Mouse (Mus musculus) heart, embryonic 12.5 days (tissue): ENCODE results near the gene Prkce. TPM values are rescaled to one million over a fixed set of nuclear protein-coding genes. Genes with fewer than 3 reads are reported as not detected.

Experiments used
- ATAC-seq: fragments of 200-750 bp; cut with Nextera tagmentation; 2 replicates; pipeline ENCODE4 v1.8.0; 2017; ENCODE audit warnings: moderate TSS enrichment, moderate library complexity; ENCODE audit not compliant: insufficient number of reproducible peaks, low FRiP score
- H3K27ac ChIP-seq: fragments of 300-500 bp; sonication (generic); 2 replicates; pipeline ENCODE4 v1.5.1; 2016; ENCODE audit warnings: mild to moderate bottlenecking, moderate library complexity; ENCODE audit not compliant: poor library complexity, severe bottlenecking
- H3K27me3 ChIP-seq: fragments of 300-500 bp; sonication (generic); replicated peaks from 2 replicates; pipeline ENCODE4 v1.6.1; 2016; ENCODE audit warnings: mild to moderate bottlenecking, moderate library complexity
- H3K36me3 ChIP-seq: fragments of 300-500 bp; sonication (generic); 2 replicates; pipeline ENCODE4 v1.6.1; 2016; ENCODE audit warnings: mild to moderate bottlenecking, moderate library complexity
- H3K4me1 ChIP-seq: fragments of 300-500 bp; sonication (generic); replicated peaks from 2 replicates; pipeline ENCODE4 v1.6.1; 2016; ENCODE audit warnings: mild to moderate bottlenecking
- H3K4me2 ChIP-seq: fragments of 300-500 bp; sonication (generic); 2 replicates; pipeline ENCODE4 v1.6.1; 2016; ENCODE audit warnings: mild to moderate bottlenecking, moderate library complexity
- H3K4me3 ChIP-seq: fragments of 300-500 bp; sonication (generic); 2 replicates; pipeline ENCODE4 v1.5.1; 2016; ENCODE audit warnings: mild to moderate bottlenecking
- H3K9ac ChIP-seq: fragments of 300-500 bp; sonication (generic); 2 replicates; pipeline ENCODE4 v1.6.1; 2016; ENCODE audit warnings: mild to moderate bottlenecking, moderate library complexity
- H3K9me3 ChIP-seq: fragments of 300-500 bp; sonication (generic); replicated peaks from 2 replicates; pipeline ENCODE4 v1.6.1; 2016; ENCODE audit warnings: mild to moderate bottlenecking, moderate library complexity
- WGBS: fragments of 180-500 bp; shearing (Covaris S2); methylation state at CpG from one replicate; pipeline ENCODE4 v1.1.7; 2016; 5-methylcytosine and 5-hydroxymethylcytosine counted together
- polyA plus RNA-seq: library from polyadenylated mRNA; unstranded; fragments of >200 nt; fragmentation: Nextera tagmentation; extraction: Ambion mirVana; gene quantifications from 2 replicates; pipeline ENCODE4 v1.2.1, GENCODE M21; 2016

Prkce gene
- 12.0 and 14.6 TPM in 2 replicates for polyA plus RNA-seq

- H3K27ac ChIP-seq: peak within 1 kb of the TSS; percentile 99
- WGBS: under 1% methylated on average over 105 of the region's 115 CpGs
Measured at GRCm38 (mm10) chr17:86167320-86168230, at the start of gene Prkce. Gene Prkce (plus strand): TSS chr17:86167785.

DNA sequence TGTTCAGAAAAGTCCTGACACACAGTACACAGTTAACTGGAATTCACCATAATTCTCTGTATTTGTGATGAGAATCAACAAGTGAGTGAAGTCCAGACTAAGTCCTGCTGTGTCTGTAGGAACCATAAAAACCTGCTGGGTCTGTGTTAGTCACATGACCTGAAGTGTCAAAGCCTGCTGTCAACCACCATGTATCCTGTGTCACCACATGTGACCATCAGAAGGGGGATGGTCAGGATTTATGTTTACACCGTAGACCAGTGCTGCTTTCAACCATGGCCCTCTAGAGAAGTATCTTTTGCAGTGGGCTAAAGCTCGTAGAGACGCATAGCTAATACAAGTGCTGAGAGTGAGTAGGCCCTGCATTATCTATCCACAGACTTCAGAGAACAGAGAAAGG lies 44.4 kb upstream of the Prkce start:
- Histone ChIP-seq H3K36me3 (peaks cover 47% of the 10 kb centered on the region), H3K9me3 (no peaks in the 10 kb centered on the region), H3K27me3 (no peaks in the 10 kb centered on the region), H3K9ac (no peak overlapping the region), H3K4me3 (no peak overlapping the region), H3K27ac (no peak overlapping the region), H3K4me1 (no peaks in the 10 kb centered on the region), H3K4me2 (no peak overlapping the region)
- no peak for ATAC-seq
- 87% methylated on average over 3 of the region's 3 CpGs for WGBS

More at GRCm38 (mm10) chr17:86167320-86168230, at the start of gene Prkce:
- Histone ChIP-seq H3K36me3 (peaks cover 1% of the 10 kb centered on the region), H3K27me3 (no peaks in the 10 kb centered on the region), H3K9ac (peak within 1 kb of the TSS; percentile 92), H3K9me3 (no peaks in the 10 kb centered on the region), H3K4me1 (peaks cover 49% of the 10 kb centered on the region), H3K4me2 (peak within 1 kb of the TSS; percentile 97), H3K4me3 (peak within 1 kb of the TSS; percentile 85)
- ATAC-seq: peak; percentile 79

DNA sequence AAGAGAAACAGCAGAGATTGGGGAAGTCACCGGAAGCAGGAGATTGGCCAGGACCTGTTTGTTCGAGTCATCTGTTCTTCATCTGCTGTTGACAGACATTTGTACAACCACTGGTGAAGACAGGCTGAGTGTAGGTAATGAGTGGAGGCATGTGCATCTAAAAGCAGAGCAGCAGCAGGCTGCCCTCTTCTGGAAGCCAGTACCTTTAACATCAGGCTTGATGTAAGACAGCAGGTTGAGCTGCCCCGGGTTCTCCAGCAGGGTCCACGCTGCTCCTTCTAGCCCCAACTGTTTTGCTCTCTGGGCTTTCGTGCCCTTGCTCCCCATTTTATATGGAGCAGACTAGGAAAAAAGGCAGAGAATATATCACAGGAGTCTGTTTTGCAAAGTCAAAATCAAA lies 41.7 kb upstream of the Prkce start:
- Histone ChIP-seq H3K9ac (no peak overlapping the region), H3K4me3 (no peak overlapping the region), H3K27ac (no peak overlapping the region), H3K27me3 (no peaks in the 10 kb centered on the region), H3K4me2 (no peak overlapping the region), H3K4me1 (no peaks in the 10 kb centered on the region), H3K9me3 (no peaks in the 10 kb centered on the region), H3K36me3 (peaks cover 50% of the 10 kb centered on the region)
- ATAC-seq: no peak
- 53% methylated on average over 5 of the region's 5 CpGs for WGBS

GRCm38 (mm10) chr17:86128198-86128597 lies 39.4 kb upstream of the Prkce start:
- H3K27me3 ChIP-seq: no peaks in the 10 kb centered on the region
- ATAC-seq: no peak
- no peaks in the 10 kb centered on the region for H3K9me3 ChIP-seq
- peaks cover 43% of the 10 kb centered on the region for H3K36me3 ChIP-seq
- no peak overlapping the region for H3K27ac ChIP-seq
- H3K4me1 ChIP-seq: no peaks in the 10 kb centered on the region
- H3K4me2 ChIP-seq: no peak overlapping the region
- no peak overlapping the region for H3K4me3 ChIP-seq
- H3K9ac ChIP-seq: no peak overlapping the region
- 89% methylated on average over 5 of the region's 5 CpGs for WGBS

DNA sequence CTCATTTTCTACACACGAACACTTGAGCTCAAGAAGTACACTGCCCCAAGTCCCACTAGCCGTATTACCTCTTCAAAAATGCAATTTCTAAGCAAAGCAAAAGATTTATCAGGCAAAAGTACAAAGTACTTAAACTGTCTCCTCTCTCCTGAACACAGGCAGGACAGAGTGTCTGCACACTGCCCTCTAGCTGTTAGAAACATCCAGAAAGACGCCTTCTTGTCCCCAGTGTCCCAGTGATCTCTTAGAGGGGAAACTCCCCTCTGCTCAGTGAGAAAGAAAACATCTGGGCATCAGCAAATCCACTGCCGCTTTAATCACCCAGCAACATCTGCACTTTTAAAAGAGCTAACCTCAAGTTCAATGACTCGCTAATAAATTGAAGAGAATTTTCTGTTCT lies 35.1 kb upstream of the Prkce start:
- Histone ChIP-seq H3K27me3 (no peaks in the 10 kb centered on the region), H3K9me3 (no peaks in the 10 kb centered on the region), H3K9ac (no peak overlapping the region), H3K4me2 (no peak overlapping the region), H3K36me3 (peaks cover 51% of the 10 kb centered on the region), H3K4me3 (no peak overlapping the region), H3K4me1 (no peaks in the 10 kb centered on the region), H3K27ac (no peak overlapping the region)
- no peak for ATAC-seq
- WGBS: 70% methylated on average over 5 of the region's 5 CpGs

GRCm38 (mm10) chr17:86134461-86134860 lies 33.1 kb upstream of the Prkce start:
- H3K9me3 ChIP-seq: no peaks in the 10 kb centered on the region
- H3K4me3 ChIP-seq: no peak overlapping the region
- no peak overlapping the region for H3K9ac ChIP-seq
- 65% methylated on average over 6 of the region's 6 CpGs for WGBS
- no peak for ATAC-seq
- peaks cover 58% of the 10 kb centered on the region for H3K36me3 ChIP-seq
- no peak overlapping the region for H3K27ac ChIP-seq
- no peaks in the 10 kb centered on the region for H3K4me1 ChIP-seq
- no peaks in the 10 kb centered on the region for H3K27me3 ChIP-seq
- H3K4me2 ChIP-seq: no peak overlapping the region

DNA sequence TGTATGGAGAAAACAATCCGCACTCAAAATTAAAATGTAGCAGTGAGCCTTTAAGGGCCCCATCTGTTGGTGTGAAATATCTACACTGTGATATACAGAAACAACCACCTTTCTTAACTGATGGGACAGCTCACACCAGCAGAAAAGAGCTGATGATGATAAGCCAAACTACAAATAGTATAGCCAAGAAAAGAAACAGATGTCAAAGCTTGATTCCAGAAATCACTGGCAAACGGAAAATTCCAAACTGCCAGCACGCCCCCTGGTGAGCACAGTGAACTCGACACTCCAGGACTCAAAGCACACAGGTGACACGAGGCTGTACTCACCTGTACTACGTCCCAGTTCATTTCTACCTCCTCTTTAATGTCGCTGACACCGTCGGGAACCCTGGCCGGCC lies 31.8 kb upstream of the Prkce start:
- WGBS: 76% methylated on average over 10 of the region's 10 CpGs
- Histone ChIP-seq H3K9me3 (no peaks in the 10 kb centered on the region), H3K27ac (no peak overlapping the region), H3K27me3 (no peaks in the 10 kb centered on the region), H3K9ac (no peak overlapping the region), H3K4me3 (no peak overlapping the region), H3K36me3 (peaks cover 53% of the 10 kb centered on the region), H3K4me1 (no peaks in the 10 kb centered on the region), H3K4me2 (no peak overlapping the region)
- no peak for ATAC-seq

- WGBS: under 1% methylated on average over 33 of the region's 33 CpGs
- no peaks in the 10 kb centered on the region for H3K9me3 ChIP-seq
- peaks cover 15% of the 10 kb centered on the region for H3K4me1 ChIP-seq
- peak; percentile 73 for ATAC-seq
- peak overlapping the region; percentile 19; the same call in 1 of the 2 replicates for H3K27ac ChIP-seq
- H3K4me2 ChIP-seq: peak overlapping the region; percentile 98
- H3K27me3 ChIP-seq: no peaks in the 10 kb centered on the region
- H3K4me3 ChIP-seq: peak overlapping the region; percentile 81
- H3K36me3 ChIP-seq: peaks cover 9% of the 10 kb centered on the region
- H3K9ac ChIP-seq: peak overlapping the region; percentile 88
Measured at GRCm38 (mm10) chr17:86144537-86145078, 23.0 kb upstream of the Prkce start.

DNA sequence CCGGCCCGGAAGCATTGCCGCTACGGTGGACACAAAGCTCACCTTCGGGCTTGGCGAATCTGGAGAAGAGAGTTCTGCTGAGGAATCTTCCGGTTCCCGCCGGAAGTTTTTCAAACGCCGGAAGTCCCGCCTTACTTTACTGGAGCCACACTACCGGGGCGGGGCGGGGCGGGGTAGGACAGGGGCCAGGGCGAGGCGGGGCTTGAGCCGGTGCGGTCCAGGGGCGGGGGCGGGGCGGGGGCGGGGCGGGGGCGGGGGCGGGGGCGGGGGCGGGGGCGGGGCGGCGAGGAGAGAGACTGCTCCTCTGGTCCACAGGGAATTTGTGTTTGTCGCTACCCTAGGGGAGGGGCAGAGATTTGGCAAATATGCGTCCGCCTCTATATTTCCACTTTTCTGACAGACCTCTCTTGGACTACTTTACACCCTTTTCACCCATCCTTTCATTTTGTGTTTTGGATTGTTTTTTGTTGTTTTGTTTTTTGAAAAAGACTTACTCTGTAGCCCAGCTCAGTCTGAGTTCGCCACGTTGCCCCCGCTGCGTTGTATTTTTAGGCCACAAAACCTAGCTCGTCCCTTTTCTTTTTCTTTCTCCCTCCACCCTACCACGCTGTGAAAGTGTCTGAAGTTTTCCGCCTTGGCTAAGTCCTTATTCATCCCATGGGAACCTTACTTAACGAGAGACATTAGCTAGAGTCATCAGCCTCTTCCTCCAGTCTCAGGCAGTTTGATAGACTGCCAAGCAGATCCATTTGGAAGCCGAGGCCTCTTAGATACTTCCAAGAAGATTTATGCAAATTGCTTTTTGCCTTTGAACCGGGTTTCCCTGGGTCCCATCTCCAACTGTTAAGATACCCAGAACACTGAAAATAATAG lies 22.3 kb upstream of the Prkce start, which contains the start of gene Srbd1:
Gene Srbd1, minus strand, starts transcription at position 97 of the 873 bp plus-strand sequence.
- H3K9ac ChIP-seq: peak within 1 kb of the TSS; percentile 88
- peak; percentile 94 for ATAC-seq
- H3K9me3 ChIP-seq: no peaks in the 10 kb centered on the region
- peaks cover 15% of the 10 kb centered on the region for H3K4me1 ChIP-seq
- 3% methylated on average over 28 of the region's 45 CpGs for WGBS
- H3K4me2 ChIP-seq: peak within 1 kb of the TSS; percentile 98
- peak within 1 kb of the TSS; percentile 19; the same call in 1 of the 2 replicates for H3K27ac ChIP-seq
- H3K4me3 ChIP-seq: peak within 1 kb of the TSS; percentile 81
- H3K36me3 ChIP-seq: peaks cover 9% of the 10 kb centered on the region
- no peaks in the 10 kb centered on the region for H3K27me3 ChIP-seq

- H3K36me3 ChIP-seq: no peaks in the 10 kb centered on the region
- no peak for ATAC-seq
- H3K9ac ChIP-seq: no peak overlapping the region
- peaks cover 7% of the 10 kb centered on the region for H3K4me1 ChIP-seq
- no peaks in the 10 kb centered on the region; the same call in 1 of the 2 replicates for H3K9me3 ChIP-seq
- H3K4me3 ChIP-seq: no peak overlapping the region
- H3K4me2 ChIP-seq: no peak overlapping the region
- 89% methylated on average over 1 of the region's 1 CpGs for WGBS
- no peak overlapping the region for H3K27ac ChIP-seq
- no peaks in the 10 kb centered on the region for H3K27me3 ChIP-seq
Measured at GRCm38 (mm10) chr17:86149726-86150125, 17.9 kb upstream of the Prkce start.
